Comparison of ENCODE assay signal across 15 mouse cellular contexts in genomic region chr19:27627626-27628025, GRCm38 (mm10).
DNase-seq lines count a peak whose midpoint lies in the region.
"Had no signal": no experiment of that assay in that cellular context is flagged by ENCODE, and none has a peak within 500 bp of the region (broad histone marks: within the 10 kb centered on the region; RNA-seq: fewer than 3 reads in every experiment).

No protein-coding gene starts in this region.

- peak; percentile 44 for DNase-seq in adrenal gland, adult 2 months
- no peak for DNase-seq in adrenal gland, postnatal 4 days (ENCODE audit: low spot score in 2 of 2)
- DNase-seq in 3134 (ENCODE audit: extremely low read depth, insufficient read length, low spot score) = peak; percentile 22
- peak; percentile 55 for DNase-seq in Muller cell, postnatal 12 days (ENCODE audit: inconsistent ontology term)
- DNase-seq in adrenal gland, postnatal 36 days = peak; percentile 2 to 9
- no peak for DNase-seq in thymus, postnatal 25 days
- no peak for DNase-seq in heart, postnatal 36 days
- DNase-seq: cerebellum, adult 18-20 months; cerebellum, adult 9-10 months; cerebellum, postnatal 14 days; gastrocnemius, postnatal 10 days; gastrocnemius, postnatal 36 days; heart, adult 2 months; heart, postnatal 14 days; kidney, adult 2 months had no signal

- intact Hi-C loops in heart, postnatal 36 days (cut with DNase I) = no loop called here

Comparison
In these comparisons a context has a peak if more than half of its experiments do, and no peak if none do; other contexts are left out.
1. DNase-seq: peak in adrenal gland, adult 2 months (single experiment), 3134 (single experiment), Muller cell, postnatal 12 days (single experiment) and adrenal gland, postnatal 36 days (2 of 2); none in adrenal gland, postnatal 4 days (0 of 2), thymus, postnatal 25 days (single experiment) and heart, postnatal 36 days (0 of 2).